Mouse (Mus musculus) neural tube, embryonic 14.5 days (tissue): ENCODE measurements at regions not wholly inside any gene's neighbourhood (a gene's known extent, or its start where the extent isn't known, plus 50 kb on each side); places are given as distances from the start of the nearest gene placed in this dataset.
A peak's percentile ranks its signal among the peaks of the same experiment; 100 is the strongest.

Experiments used
- ATAC-seq: fragments of 200-750 bp; cut with Nextera tagmentation; 2 replicates; pipeline ENCODE4 v1.8.0; 2017; ENCODE audit warnings: low read depth, mild to moderate bottlenecking, moderate TSS enrichment, moderate library complexity
- H3K27ac ChIP-seq: fragments of 300-500 bp; sonication (generic); 2 replicates; pipeline ENCODE4 v1.5.1; 2014; ENCODE audit warnings: low read depth, mild to moderate bottlenecking, control low read depth, low read length, moderate library complexity, mixed read lengths
- H3K27me3 ChIP-seq: fragments of 300-500 bp; sonication (generic); 2 replicates; pipeline ENCODE4 v1.6.1; 2014; ENCODE audit warnings: low read length; ENCODE audit not compliant: control insufficient read depth, insufficient read depth
- H3K36me3 ChIP-seq: fragments of 300-500 bp; sonication (generic); 2 replicates; pipeline ENCODE4 v1.6.1; 2014; ENCODE audit warnings: low read length, mixed read lengths; ENCODE audit not compliant: control insufficient read depth, insufficient read depth
- H3K4me1 ChIP-seq: fragments of 300-500 bp; sonication (generic); 2 replicates; pipeline ENCODE4 v1.6.1; 2014; ENCODE audit warnings: low read length; ENCODE audit not compliant: control insufficient read depth, insufficient read depth
- H3K4me2 ChIP-seq: fragments of 300-500 bp; sonication (generic); 2 replicates; pipeline ENCODE4 v1.6.1; 2014; ENCODE audit warnings: mild to moderate bottlenecking, low read depth, low read length, control low read depth
- H3K4me3 ChIP-seq: fragments of 300-500 bp; sonication (generic); 2 replicates; pipeline ENCODE4 v1.5.1; 2014; ENCODE audit warnings: low read depth, low read length, control low read depth, mixed read lengths
- H3K9ac ChIP-seq: fragments of 300-500 bp; sonication (generic); replicated peaks from 2 replicates; pipeline ENCODE4 v1.6.1; 2014; ENCODE audit warnings: low read depth, mild to moderate bottlenecking, control low read depth, low read length, mixed read lengths
- H3K9me3 ChIP-seq: fragments of 300-500 bp; sonication (generic); 2 replicates; pipeline ENCODE4 v1.6.1; 2016; ENCODE audit warnings: low read length; ENCODE audit not compliant: control insufficient read depth
- WGBS: fragments of 180-500 bp; shearing (Covaris S2); extraction: QIAGEN DNeasy Blood & Tissue Kit; methylation state at CpG from one replicate; pipeline ENCODE4 v1.1.7; 2014; 5-methylcytosine and 5-hydroxymethylcytosine counted together

- H3K4me2 ChIP-seq: no peak overlapping the region
- 85% methylated on average over 3 of the region's 3 CpGs for WGBS
- no peak overlapping the region for H3K27ac ChIP-seq
- ATAC-seq: no peak
- H3K36me3 ChIP-seq: no peaks in the 10 kb centered on the region
- H3K4me3 ChIP-seq: no peak overlapping the region
- H3K27me3 ChIP-seq: no peaks in the 10 kb centered on the region
- no peaks in the 10 kb centered on the region for H3K4me1 ChIP-seq
- H3K9me3 ChIP-seq: no peaks in the 10 kb centered on the region
- no peak overlapping the region for H3K9ac ChIP-seq
Measured at GRCm38 (mm10) chr16:9270099-9270498, 440.2 kb downstream of the 1810013L24Rik start.

- Histone ChIP-seq H3K27ac (no peak overlapping the region), H3K4me3 (no peak overlapping the region), H3K4me1 (no peaks in the 10 kb centered on the region), H3K27me3 (no peaks in the 10 kb centered on the region), H3K4me2 (no peak overlapping the region), H3K9me3 (no peaks in the 10 kb centered on the region), H3K36me3 (no peaks in the 10 kb centered on the region), H3K9ac (no peak overlapping the region)
- WGBS: 94% methylated on average over 1 of the region's 1 CpGs
- ATAC-seq: no peak
Measured at GRCm38 (mm10) chr16:9270671-9271070, 440.8 kb downstream of the 1810013L24Rik start.

- no peak overlapping the region for H3K4me3 ChIP-seq
- no peaks in the 10 kb centered on the region for H3K9me3 ChIP-seq
- WGBS: 50% methylated on average over 6 of the region's 6 CpGs
- no peaks in the 10 kb centered on the region for H3K4me1 ChIP-seq
- H3K27ac ChIP-seq: no peak overlapping the region
- no peak for ATAC-seq
- H3K9ac ChIP-seq: no peak overlapping the region
- H3K27me3 ChIP-seq: no peaks in the 10 kb centered on the region
- H3K4me2 ChIP-seq: no peak overlapping the region
- no peaks in the 10 kb centered on the region for H3K36me3 ChIP-seq
Measured at GRCm38 (mm10) chr16:9273751-9274300, 443.9 kb downstream of the 1810013L24Rik start.

- Histone ChIP-seq H3K36me3 (no peaks in the 10 kb centered on the region), H3K4me3 (no peak overlapping the region), H3K9me3 (no peaks in the 10 kb centered on the region), H3K27ac (no peak overlapping the region), H3K4me2 (no peak overlapping the region), H3K4me1 (no peaks in the 10 kb centered on the region), H3K27me3 (no peaks in the 10 kb centered on the region), H3K9ac (no peak overlapping the region)
- 28% methylated on average over 7 of the region's 7 CpGs for WGBS
- ATAC-seq: no peak
Measured at GRCm38 (mm10) chr16:9274583-9275100, 444.7 kb downstream of the 1810013L24Rik start.

GRCm38 (mm10) chr16:9275426-9275825, 445.5 kb downstream of the 1810013L24Rik start:
- Histone ChIP-seq H3K4me1 (no peaks in the 10 kb centered on the region), H3K4me3 (no peak overlapping the region), H3K9me3 (no peaks in the 10 kb centered on the region), H3K9ac (no peak overlapping the region), H3K27ac (no peak overlapping the region), H3K27me3 (no peaks in the 10 kb centered on the region), H3K36me3 (no peaks in the 10 kb centered on the region), H3K4me2 (no peak overlapping the region)
- 71% methylated on average over 4 of the region's 4 CpGs for WGBS
- ATAC-seq: no peak

- WGBS: 93% methylated on average over 1 of the region's 1 CpGs
- no peaks in the 10 kb centered on the region for H3K4me1 ChIP-seq
- H3K36me3 ChIP-seq: no peaks in the 10 kb centered on the region
- H3K9ac ChIP-seq: no peak overlapping the region
- H3K4me2 ChIP-seq: no peak overlapping the region
- no peaks in the 10 kb centered on the region for H3K27me3 ChIP-seq
- no peaks in the 10 kb centered on the region for H3K9me3 ChIP-seq
- no peak overlapping the region for H3K4me3 ChIP-seq
- no peak overlapping the region for H3K27ac ChIP-seq
- ATAC-seq: no peak
Measured at GRCm38 (mm10) chr16:9277064-9277463, 447.2 kb downstream of the 1810013L24Rik start.

GRCm38 (mm10) chr16:9279726-9280125, 449.8 kb downstream of the 1810013L24Rik start:
- H3K36me3 ChIP-seq: no peaks in the 10 kb centered on the region
- WGBS: 67% methylated on average over 6 of the region's 6 CpGs
- no peak overlapping the region for H3K27ac ChIP-seq
- no peaks in the 10 kb centered on the region for H3K4me1 ChIP-seq
- no peak overlapping the region for H3K4me3 ChIP-seq
- no peaks in the 10 kb centered on the region for H3K9me3 ChIP-seq
- no peak for ATAC-seq
- no peak overlapping the region for H3K9ac ChIP-seq
- H3K27me3 ChIP-seq: no peaks in the 10 kb centered on the region
- no peak overlapping the region for H3K4me2 ChIP-seq

- H3K4me2 ChIP-seq: no peak overlapping the region
- H3K4me3 ChIP-seq: no peak overlapping the region
- H3K9me3 ChIP-seq: no peaks in the 10 kb centered on the region
- H3K27ac ChIP-seq: no peak overlapping the region
- ATAC-seq: no peak
- no peaks in the 10 kb centered on the region for H3K36me3 ChIP-seq
- no peaks in the 10 kb centered on the region for H3K27me3 ChIP-seq
- no peak overlapping the region for H3K9ac ChIP-seq
- 66% methylated on average over 4 of the region's 4 CpGs for WGBS
- H3K4me1 ChIP-seq: no peaks in the 10 kb centered on the region
Measured at GRCm38 (mm10) chr16:9280431-9280830, 450.5 kb downstream of the 1810013L24Rik start.

- WGBS: 6% methylated on average over 5 of the region's 5 CpGs
- ATAC-seq: peak; percentile 96
- Histone ChIP-seq H3K27ac (peak overlapping the region; percentile 62; the same call in 1 of the 2 replicates), H3K4me1 (no peaks in the 10 kb centered on the region), H3K9ac (no peak overlapping the region), H3K36me3 (no peaks in the 10 kb centered on the region), H3K9me3 (no peaks in the 10 kb centered on the region), H3K4me3 (no peak overlapping the region), H3K4me2 (no peak overlapping the region), H3K27me3 (no peaks in the 10 kb centered on the region)
Measured at GRCm38 (mm10) chr16:9280931-9281330, 451.0 kb downstream of the 1810013L24Rik start.
